Mouse (Mus musculus) embryo, embryonic 10 days (tissue): Measurements from ENCODE around the gene Ldlrap1.

Source experiments
- DNase-seq: peaks from one replicate; pipeline ENCODE4 v3.0.0-alpha.2; 2015; ENCODE audit warnings: low spot score

Gene Ldlrap1

DNA sequence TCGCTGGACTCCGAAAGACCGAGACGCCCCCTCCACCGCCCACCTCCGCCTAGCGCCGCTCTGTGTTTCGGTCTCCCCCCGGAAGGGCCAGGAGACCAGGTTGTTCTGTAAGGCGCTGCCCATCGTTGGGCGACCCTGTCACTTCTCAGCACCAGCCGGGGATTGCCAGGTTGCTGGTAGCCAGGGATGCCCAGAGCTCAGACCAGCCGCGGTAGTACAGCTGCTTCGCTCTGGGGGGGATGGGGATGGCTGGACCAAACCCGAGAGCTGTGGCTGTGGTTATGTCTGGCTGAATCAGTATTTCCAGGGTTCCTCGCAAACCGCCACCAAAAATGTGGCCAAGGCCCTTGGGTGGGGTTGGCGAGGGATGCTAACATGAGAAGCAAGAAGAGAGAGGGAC is 63.2 kb downstream of the Ldlrap1 start:
- no peak for DNase-seq

- peak; percentile 99 for DNase-seq
Observed at GRCm38 (mm10) chr4:134703835-134704546, 63.8 kb downstream of the Ldlrap1 start, which contains the start of gene Man1c1. TSS of gene Man1c1 (minus strand) at chr4:134704290.

GRCm38 (mm10) chr4:134702981-134703834 is 64.6 kb downstream of the Ldlrap1 start:
- DNase-seq, result peak; percentile 50

DNA sequence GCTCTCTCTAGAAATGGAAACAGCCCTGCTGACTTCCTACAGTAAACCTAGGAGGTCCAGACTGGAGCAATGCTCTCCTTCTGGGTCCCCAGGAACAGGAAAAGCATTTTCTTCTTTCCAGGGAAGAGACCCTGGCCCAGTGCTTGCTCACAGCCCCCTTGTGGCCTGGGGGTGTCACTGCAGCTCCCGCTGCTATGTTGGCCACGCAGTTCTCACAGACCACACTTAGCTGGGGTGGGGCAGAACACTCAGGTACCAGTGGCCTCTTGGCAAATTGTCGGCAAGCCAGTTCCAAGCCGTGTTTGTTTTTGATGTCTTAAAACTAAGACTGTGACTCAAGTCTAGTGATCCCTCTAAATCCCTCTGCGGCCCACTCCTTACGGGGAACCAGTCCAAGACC is 65.9 kb downstream of the Ldlrap1 start:
- DNase-seq, result peak; percentile 77

GRCm38 (mm10) chr4:134700911-134701310 is 66.9 kb downstream of the Ldlrap1 start:
- no peak for DNase-seq

DNA sequence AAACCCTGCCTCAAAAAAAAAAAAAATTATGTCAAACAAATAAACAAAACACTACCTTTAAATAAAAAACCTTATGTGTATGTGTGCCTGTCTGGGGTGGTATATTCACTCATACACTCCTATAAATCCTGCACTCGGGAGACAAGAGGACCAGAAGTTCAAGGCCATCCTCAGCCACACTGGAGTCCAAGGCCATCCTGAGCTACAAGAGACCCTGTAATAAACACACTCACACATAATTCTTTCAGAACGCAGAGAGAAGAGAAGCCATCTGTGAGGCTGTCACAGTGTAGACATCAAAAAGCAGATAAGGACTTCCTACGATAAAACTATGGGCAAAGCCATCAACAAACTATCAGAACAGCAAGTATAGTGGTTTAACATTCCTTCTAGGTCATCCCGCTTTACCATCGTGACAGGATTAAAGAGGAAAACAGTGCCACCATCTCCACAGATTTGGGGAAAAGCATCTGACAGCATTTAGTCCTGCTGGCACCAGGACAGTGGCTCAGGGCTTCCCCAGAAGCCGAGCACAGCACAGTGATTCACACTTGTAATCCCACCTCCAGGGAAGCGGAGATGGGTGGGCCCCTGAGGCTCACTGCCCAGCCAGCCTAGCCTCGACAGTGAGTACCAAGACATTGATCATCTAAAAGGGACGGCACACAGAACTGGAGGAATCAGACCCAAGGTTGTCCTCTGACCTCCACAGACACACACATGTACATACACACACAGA is 74.5 kb downstream of the Ldlrap1 start:
- DNase-seq, result no peak

DNA sequence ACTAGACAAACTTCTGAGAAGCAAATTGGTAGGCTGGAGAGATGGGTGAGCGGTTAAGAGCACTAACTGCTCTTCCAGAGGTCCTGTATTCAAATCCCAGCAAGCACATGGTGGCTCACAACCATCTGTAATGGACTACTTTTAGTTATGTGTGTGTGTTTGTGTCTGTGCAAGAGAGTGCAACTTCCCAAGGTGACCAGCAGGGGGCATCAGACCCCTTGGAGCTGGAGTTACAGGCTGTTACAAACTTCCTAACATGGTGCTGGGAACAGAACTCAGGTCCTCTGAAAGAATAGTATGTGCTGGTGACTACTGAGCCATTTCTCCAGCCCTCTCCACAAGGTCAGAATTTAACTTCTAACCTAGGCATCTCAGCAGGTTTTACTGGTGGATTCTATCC is 75.4 kb downstream of the Ldlrap1 start:
- DNase-seq, result no peak
